Mouse (Mus musculus) heart, embryonic 16.5 days (tissue): ENCODE data around the gene Tbx15. TPM values are rescaled to one million over a fixed set of nuclear protein-coding genes. Genes with fewer than 3 reads are reported as not detected.

Experiments used
- ATAC-seq: fragments of 200-750 bp; cut with Nextera tagmentation; replicated peaks from 2 replicates; pipeline ENCODE4 v1.8.0; 2017; ENCODE audit warnings: moderate number of reproducible peaks; ENCODE audit not compliant: insufficient read depth, low FRiP score; ENCODE audit errors: extremely low read depth
- H3K27ac ChIP-seq: fragments of 300-500 bp; sonication (generic); 2 replicates; pipeline ENCODE4 v1.5.1; 2014; ENCODE audit warnings: mild to moderate bottlenecking, low read length, control low read depth, moderate library complexity
- H3K27me3 ChIP-seq: fragments of 300-500 bp; sonication (generic); 2 replicates; pipeline ENCODE4 v1.6.1; 2014; ENCODE audit warnings: low read length, mixed read lengths; ENCODE audit not compliant: control insufficient read depth, insufficient read depth
- H3K36me3 ChIP-seq: fragments of 300-500 bp; sonication (generic); 2 replicates; pipeline ENCODE4 v1.6.1; 2014; ENCODE audit not compliant: control insufficient read depth, insufficient read depth
- H3K4me1 ChIP-seq: fragments of 300-500 bp; sonication (generic); 2 replicates; pipeline ENCODE4 v1.6.1; 2014; ENCODE audit warnings: low read length, mixed read lengths; ENCODE audit not compliant: control insufficient read depth, insufficient read depth
- H3K4me2 ChIP-seq: fragments of 300-500 bp; sonication (generic); 2 replicates; pipeline ENCODE4 v1.6.1; 2014; ENCODE audit warnings: low read depth, mild to moderate bottlenecking, control low read depth, low read length
- H3K4me3 ChIP-seq: fragments of 300-500 bp; sonication (generic); 2 replicates; pipeline ENCODE4 v1.5.1; 2014; ENCODE audit warnings: mild to moderate bottlenecking, control low read depth, low read length
- H3K9ac ChIP-seq: fragments of 300-500 bp; sonication (generic); 2 replicates; pipeline ENCODE4 v1.6.1; 2014; ENCODE audit warnings: low read length, control low read depth
- H3K9me3 ChIP-seq: fragments of 300-500 bp; sonication (generic); replicated peaks from 2 replicates; pipeline ENCODE4 v1.6.1; 2016; ENCODE audit warnings: low read length; ENCODE audit not compliant: control insufficient read depth
- WGBS: fragments of 180-500 bp; shearing (Covaris S2); extraction: QIAGEN DNeasy Blood & Tissue Kit; methylation state at CpG from one replicate; pipeline ENCODE4 v1.1.7; 2014; 5-methylcytosine and 5-hydroxymethylcytosine counted together
- polyA plus RNA-seq: library from polyadenylated mRNA; unstranded; fragments of >200 nt; fragmentation: Nextera tagmentation; extraction: Ambion mirVana; gene quantifications from 2 replicates; pipeline ENCODE4 v1.2.1, GENCODE M21; 2015

Tbx15 gene
- polyA plus RNA-seq, 1 experiment from 2014 or later = 0.12 TPM

DNA sequence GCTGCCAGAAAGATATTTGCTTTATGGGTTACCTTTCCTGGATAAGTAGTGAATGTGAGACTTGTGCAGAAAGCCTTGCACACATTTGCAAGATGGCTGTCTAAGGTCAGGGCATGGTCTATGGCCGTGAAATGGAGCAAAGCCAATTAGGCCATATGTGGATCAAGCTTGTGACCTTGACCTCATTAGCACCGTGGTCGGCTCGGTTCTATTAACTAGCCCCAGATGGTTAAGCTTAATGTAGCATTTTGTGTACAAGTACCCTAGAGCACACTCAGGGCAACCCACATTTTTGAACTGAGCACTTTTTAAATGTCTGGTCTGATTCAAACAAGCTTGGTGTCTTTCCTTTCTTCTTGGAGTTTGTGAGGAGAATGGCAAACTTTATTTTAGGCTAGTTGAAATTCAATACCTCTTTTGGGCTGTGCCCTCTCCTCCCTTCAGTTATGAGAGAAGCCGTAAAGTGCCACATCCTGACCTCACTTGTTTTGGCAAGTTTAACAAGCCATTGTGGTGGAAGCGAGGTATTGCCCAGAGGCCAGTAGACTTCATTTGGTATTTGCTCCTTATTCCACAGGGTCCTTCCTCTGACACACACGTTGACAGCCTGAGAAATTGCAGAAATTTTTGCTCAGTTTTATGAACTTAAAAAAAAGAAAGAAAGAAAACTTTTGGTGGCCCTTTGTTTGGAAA lies 71.9 kb downstream of the Tbx15 start:
- H3K4me2 ChIP-seq = no peak overlapping the region
- 67% methylated on average over 7 of the region's 7 CpGs for WGBS
- H3K36me3 ChIP-seq = no peaks in the 10 kb centered on the region
- H3K4me1 ChIP-seq = no peaks in the 10 kb centered on the region
- H3K27me3 ChIP-seq = no peaks in the 10 kb centered on the region
- ATAC-seq = no peak
- H3K9me3 ChIP-seq = no peaks in the 10 kb centered on the region
- H3K27ac ChIP-seq = no peak overlapping the region
- H3K9ac ChIP-seq = no peak overlapping the region
- no peak overlapping the region for H3K4me3 ChIP-seq

DNA sequence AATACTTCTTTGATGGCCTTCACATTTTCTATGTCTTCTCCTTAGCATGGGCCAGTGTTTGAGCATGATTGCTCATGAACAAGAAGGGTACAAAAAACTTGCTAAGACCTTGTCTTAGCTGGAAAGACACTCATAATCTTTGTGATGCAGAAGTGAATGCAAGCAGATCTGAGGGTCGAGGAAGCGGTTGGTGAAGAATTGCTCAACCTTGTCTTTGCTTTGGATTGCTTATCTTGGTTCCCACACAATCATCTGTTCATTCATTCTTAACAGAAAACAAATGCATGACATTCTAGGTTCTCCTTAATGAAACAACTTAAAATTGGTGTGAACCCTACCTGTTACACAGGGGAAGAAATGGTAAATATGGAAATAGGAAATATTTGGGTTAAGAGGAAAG lies 82.2 kb downstream of the Tbx15 start:
- Histone ChIP-seq H3K27me3 (no peaks in the 10 kb centered on the region), H3K4me2 (no peak overlapping the region), H3K27ac (no peak overlapping the region), H3K36me3 (no peaks in the 10 kb centered on the region), H3K4me3 (no peak overlapping the region), H3K9me3 (no peaks in the 10 kb centered on the region), H3K9ac (no peak overlapping the region), H3K4me1 (no peaks in the 10 kb centered on the region)
- ATAC-seq = no peak
- WGBS = 82% methylated on average over 2 of the region's 2 CpGs

DNA sequence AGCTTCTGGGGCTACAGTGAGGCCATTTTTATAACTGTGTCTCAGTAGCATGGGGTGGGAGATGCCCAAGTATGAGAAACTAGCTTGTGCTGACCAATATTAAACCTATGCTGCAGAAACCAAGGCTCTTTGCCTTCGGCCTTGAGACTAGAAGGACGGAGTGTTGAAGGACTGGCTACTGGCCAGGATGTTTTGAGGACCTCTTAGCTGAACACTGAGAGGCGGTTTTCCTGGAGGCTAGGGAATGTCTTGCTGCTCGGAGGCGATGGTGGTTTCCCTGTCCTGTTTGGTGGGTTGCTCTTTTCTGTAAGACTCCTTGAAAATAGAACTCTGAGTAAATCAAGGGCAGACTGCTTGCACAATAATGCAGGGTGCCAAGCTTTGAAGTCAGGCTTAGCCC lies 89.1 kb downstream of the Tbx15 start:
- Histone ChIP-seq H3K4me1 (no peaks in the 10 kb centered on the region), H3K27ac (no peak overlapping the region), H3K4me2 (no peak overlapping the region), H3K36me3 (no peaks in the 10 kb centered on the region), H3K27me3 (no peaks in the 10 kb centered on the region), H3K4me3 (no peak overlapping the region), H3K9ac (no peak overlapping the region), H3K9me3 (no peaks in the 10 kb centered on the region)
- WGBS = 68% methylated on average over 5 of the region's 5 CpGs
- no peak for ATAC-seq

DNA sequence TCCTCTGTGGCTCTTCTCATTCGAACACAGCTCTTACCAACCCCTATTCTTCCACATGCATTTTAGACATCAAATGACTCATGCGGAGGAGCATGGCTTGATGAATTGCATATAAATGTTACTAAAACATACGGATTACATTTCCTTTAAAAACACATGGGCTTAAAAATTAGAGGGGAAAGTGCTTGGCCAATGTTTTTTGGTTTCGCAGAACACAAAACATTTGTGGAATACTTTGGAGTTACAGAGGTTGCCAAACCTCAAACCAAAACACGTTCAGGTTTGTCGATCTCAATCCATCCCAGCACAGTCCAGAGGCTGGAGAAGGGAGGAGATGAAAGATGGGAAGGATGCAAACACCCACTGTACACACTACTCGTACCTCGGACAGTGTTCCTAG lies 90.9 kb downstream of the Tbx15 start:
- Histone ChIP-seq H3K4me3 (no peak overlapping the region), H3K9me3 (no peaks in the 10 kb centered on the region), H3K9ac (no peak overlapping the region), H3K27me3 (no peaks in the 10 kb centered on the region), H3K27ac (no peak overlapping the region), H3K4me2 (no peak overlapping the region), H3K36me3 (no peaks in the 10 kb centered on the region), H3K4me1 (no peaks in the 10 kb centered on the region)
- no peak for ATAC-seq
- 71% methylated on average over 8 of the region's 8 CpGs for WGBS

DNA sequence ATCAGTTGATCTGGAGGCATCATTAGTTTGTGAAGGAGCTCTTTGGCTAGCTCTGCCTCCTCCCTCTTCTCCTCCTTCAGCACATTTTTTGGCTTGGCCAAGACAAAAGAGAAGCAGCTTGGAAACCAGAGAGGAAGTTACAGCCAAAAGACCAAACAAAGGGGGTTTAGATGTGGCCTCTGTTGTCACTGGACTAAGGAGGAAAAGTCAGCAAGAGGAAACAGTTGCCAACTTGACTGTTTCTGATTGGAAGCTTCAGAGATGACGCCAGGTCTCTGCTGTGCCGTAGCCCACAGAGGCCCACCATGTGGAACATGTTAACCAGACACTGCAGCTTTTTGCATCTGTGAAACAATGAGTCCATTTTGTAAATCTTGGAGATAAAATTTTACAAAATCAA lies 96.7 kb downstream of the Tbx15 start:
- H3K4me3 ChIP-seq = no peak overlapping the region
- peaks cover 2% of the 10 kb centered on the region; the same call in 1 of the 2 replicates for H3K4me1 ChIP-seq
- H3K9me3 ChIP-seq = no peaks in the 10 kb centered on the region; the same call in 1 of the 2 replicates
- whole genome bisulfite sequencing = 71% methylated on average over 2 of the region's 2 CpGs
- ATAC-seq = no peak
- H3K4me2 ChIP-seq = no peak overlapping the region
- H3K36me3 ChIP-seq = no peaks in the 10 kb centered on the region
- no peaks in the 10 kb centered on the region for H3K27me3 ChIP-seq
- H3K9ac ChIP-seq = no peak overlapping the region
- no peak overlapping the region for H3K27ac ChIP-seq

DNA sequence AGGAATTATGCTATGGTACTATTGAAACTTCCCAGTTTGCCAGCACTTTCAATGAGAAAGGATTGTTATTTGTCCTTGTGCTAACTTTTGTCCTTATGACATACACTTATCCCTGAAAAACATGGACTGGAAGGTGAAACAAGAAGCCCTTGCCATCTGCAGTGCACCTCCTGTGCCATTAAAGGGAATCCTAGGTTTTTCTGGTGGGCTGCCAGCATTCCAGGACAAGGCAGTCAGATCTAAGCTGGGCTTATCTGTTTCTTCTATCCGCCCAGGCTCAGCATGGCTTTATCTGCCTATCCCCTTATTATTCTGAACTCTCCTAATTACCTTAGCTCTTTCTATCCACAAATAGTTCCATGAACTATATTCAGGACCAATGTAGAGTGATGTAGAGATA lies 98.6 kb downstream of the Tbx15 start:
- Histone ChIP-seq H3K4me1 (peaks cover 2% of the 10 kb centered on the region; the same call in 1 of the 2 replicates), H3K9ac (no peak overlapping the region), H3K27me3 (no peaks in the 10 kb centered on the region), H3K4me3 (no peak overlapping the region), H3K27ac (no peak overlapping the region), H3K4me2 (no peak overlapping the region), H3K9me3 (no peaks in the 10 kb centered on the region; the same call in 1 of the 2 replicates), H3K36me3 (no peaks in the 10 kb centered on the region)
- no peak for ATAC-seq
- 19% methylated on average over 1 of the region's 1 CpGs for WGBS

DNA sequence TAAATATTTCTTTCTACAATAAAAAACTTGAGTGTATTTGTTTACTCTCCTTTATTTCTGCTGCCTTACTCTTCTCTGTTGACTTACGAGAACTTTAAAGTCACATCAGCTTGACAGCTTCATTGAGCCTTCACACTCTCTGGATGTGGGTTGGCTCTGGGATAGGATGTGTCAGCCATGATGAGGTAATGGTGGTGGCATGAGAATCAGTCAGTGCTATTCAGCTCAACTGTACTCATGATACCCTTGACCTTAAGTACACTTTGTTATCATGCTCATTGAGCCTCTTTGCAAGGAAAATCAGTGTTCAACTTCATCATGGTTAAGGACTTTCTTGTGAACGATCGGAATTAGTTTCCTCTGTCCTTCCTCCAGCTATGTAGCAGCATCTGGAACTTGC lies 99.8 kb downstream of the Tbx15 start:
- Histone ChIP-seq H3K27me3 (no peaks in the 10 kb centered on the region), H3K27ac (no peak overlapping the region), H3K9me3 (no peaks in the 10 kb centered on the region; the same call in 1 of the 2 replicates), H3K36me3 (no peaks in the 10 kb centered on the region), H3K4me1 (peaks cover 2% of the 10 kb centered on the region; the same call in 1 of the 2 replicates), H3K9ac (no peak overlapping the region), H3K4me3 (no peak overlapping the region), H3K4me2 (no peak overlapping the region)
- ATAC-seq = no peak
- WGBS = 71% methylated on average over 3 of the region's 3 CpGs

DNA sequence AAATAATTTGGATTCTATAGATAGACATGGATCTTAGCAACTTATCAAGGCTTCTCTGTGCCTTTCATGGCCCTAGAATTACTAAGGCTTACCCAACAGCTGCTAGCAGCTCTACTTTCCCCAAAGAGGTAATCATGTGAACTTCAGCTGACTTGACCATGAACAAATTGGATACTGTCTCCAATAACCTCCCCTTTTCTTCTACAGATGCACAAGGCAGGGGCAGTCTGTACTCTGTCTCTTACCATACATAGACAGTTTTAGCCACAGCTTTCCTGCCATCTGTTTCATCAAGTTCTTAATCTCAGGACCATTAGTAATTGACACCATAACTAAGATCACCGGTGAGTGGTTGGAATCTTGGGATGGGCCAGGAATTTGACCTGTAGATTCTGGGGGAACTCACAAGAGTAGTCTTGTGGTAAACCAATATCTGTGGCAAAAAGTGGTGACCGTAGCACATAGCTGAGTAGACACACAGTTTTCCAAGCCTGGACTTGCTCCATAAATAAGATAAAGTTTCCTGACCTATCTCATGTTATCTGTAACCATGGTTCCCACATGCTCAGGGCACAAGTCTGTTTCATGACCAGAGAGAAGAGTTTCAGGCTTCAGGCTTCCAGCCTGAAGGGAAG lies 139.6 kb downstream of the Tbx15 start:
- ATAC-seq = no peak
- Histone ChIP-seq H3K27ac (no peak overlapping the region), H3K36me3 (no peaks in the 10 kb centered on the region), H3K4me3 (no peak overlapping the region), H3K9ac (no peak overlapping the region), H3K9me3 (no peaks in the 10 kb centered on the region), H3K27me3 (no peaks in the 10 kb centered on the region), H3K4me2 (no peak overlapping the region), H3K4me1 (no peaks in the 10 kb centered on the region)
- WGBS = 75% methylated on average over 2 of the region's 2 CpGs

DNA sequence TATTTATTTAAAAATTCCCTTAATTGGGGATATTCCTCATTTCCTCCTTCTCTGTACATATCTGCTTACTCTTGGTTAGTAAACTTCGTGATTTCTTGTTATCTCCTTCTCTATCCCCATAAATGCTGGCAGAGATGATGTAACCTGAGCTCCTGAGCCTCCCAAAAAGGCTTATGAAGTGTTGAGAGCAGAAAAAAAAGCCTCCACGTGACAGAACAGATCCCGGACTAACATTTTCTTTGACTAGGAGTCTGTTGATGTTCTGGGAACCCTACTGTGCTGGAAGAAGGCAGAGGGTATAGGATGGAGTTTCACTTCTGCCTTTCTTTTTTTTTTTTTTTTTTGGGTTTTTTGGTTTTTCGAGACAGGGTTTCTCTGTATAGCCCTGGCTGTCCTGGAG lies 146.9 kb downstream of the Tbx15 start:
- ATAC-seq = no peak
- H3K27ac ChIP-seq = no peak overlapping the region
- H3K4me2 ChIP-seq = no peak overlapping the region
- no peaks in the 10 kb centered on the region for H3K4me1 ChIP-seq
- H3K4me3 ChIP-seq = no peak overlapping the region
- WGBS = 33% methylated on average over 3 of the region's 4 CpGs
- no peaks in the 10 kb centered on the region for H3K36me3 ChIP-seq
- no peaks in the 10 kb centered on the region for H3K27me3 ChIP-seq
- no peak overlapping the region for H3K9ac ChIP-seq
- no peaks in the 10 kb centered on the region for H3K9me3 ChIP-seq
